Mouse (Mus musculus): ENCODE results near the gene Baiap2l1.
A peak's percentile ranks its signal among the peaks of the same experiment; 100 is the strongest.

Baiap2l1 gene

DNA sequence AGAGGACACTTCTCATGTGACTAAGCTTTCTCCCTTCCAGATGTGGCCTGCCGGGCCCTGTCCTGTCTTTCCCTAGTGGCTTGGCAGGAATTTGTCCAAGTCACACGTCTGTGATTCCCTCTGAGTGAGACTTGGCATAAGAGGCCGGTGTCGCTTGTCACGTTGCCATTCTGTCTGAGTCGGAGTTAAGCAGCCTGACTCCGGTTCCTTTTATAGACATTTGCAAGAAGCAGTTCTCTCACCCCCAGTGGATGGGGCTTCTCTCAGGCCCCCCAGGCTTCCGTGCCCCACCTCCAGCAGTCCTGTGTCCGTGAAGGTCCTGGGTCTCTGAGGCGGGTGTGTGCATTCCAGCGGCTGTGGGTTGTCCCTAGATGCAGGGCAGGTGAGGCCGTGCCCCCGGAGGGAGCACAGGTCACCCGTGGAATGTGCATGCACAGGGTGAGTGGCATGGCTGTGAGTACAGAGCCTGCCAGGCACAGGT, 99.7 kb downstream of the Baiap2l1 start:
- no peak for DNase-seq (ENCODE audit: low read depth, low spot score)

DNA sequence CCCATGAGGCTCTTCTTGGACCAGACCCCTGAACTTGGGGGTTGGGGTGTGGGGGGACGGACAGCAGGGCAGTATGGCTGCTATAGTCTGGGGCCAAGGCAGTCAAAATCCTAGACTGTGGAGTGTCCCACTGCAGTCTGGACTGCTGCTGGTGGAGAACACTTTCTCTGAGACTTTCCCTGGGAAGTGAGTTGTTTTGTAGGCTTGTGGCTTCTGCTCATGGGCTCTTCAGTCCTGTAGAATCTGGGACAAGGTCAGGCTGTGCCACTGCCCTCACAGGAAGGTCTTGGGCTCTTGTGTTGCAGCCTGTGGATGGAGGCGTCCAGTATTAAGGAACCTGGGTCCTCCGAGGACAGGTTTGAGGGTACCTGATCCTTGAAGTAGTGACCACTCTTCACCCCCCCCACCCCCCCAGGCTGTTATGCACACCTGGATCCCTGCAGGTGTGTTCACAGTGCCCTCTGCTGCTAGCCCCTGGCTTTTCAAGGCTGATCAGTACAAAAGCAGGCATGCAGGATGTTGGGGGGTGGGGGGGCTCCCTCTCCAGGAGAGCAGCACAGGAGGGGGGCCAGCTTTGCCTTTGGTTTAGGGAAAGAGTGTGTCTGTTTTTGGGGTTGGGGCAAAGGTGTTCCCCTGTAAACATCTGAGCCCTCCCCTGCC, 100.3 kb downstream of the Baiap2l1 start:
- DNase-seq (ENCODE audit: low read depth, low spot score): no peak

DNA sequence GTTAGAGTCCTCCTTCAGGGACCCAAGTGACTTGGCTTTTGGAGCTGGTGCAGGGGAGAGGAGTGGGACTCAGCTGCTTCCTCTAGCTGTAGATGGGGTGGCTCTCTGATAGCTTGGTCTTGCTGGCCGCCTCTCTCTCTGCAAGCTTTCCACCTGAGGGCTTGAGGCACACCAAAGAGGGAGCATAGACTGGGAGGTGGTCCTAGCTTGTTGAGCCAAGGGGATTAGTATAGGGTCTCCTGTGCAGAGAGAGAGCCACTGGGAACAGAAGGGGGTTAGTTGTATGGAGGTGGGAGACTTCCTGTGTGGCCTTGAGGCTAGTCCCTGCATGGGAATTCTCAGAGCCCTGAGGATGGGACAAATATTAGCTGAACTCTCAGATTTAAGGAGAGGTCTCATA, 101.0 kb downstream of the Baiap2l1 start:
- DNase-seq (ENCODE audit: low read depth, low spot score): no peak

DNA sequence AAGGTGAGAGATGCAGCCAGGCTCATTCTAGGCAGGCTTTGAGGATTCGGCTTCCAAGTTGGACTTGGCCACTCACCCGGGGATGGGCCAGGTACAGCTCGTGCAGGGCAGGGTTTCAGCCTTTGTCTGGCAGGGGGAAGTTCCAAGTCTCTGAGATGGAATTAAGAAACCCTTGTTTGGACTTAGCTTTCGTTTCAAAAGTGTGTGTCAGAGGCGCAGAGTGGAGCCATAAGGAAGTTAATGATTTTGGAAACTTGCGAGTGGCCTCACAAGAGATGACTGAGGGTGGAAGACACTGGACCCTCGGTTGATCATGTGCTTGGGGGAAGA, 101.4 kb downstream of the Baiap2l1 start:
- no peak for DNase-seq (ENCODE audit: low read depth, low spot score)

DNA sequence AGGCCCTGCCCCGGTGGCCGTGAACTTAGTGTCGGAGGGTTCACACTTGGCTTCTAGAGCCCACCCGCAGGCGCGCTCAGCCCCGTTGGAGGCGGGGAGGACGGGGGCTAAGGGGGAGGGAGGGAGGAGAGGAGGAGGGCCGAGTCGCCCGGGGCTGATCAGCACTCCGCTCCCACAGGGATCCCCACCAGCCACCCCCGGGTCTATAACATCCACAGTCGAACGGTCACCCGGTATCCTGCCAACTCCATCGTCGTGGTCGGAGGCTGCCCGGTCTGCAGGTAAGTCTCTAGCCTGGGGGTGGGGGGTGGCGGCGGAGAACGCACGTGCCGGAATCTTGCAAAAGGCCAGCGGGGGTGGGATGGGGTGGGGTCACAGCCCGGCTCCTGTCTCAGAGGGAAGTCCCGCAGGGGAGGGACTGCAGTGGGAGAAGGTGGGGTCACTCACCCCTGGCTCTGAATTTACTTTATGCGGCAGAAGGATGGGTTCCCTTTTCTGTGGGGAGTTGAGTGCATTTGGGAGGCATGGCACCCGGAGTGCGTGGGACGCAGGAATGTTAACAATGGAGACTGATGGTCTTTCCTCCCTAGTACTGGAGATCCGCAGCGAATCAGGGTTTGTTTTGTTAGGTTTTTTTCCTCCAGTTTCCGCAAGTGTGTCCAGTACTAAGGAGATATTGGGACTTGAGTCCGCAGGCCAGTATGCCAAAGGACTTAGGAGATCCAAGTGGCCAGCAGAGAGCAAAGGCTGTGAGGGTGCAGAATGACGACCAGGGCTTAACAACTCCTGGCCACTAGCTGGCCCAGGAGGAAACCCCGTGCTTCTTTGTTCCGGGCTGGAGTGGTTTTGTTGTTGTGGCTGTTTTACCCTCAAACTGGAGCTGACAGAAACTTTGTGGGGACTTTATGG, 102.0 kb downstream of the Baiap2l1 start:
- DNase-seq (ENCODE audit: low read depth, low spot score): peak; percentile 16

DNA sequence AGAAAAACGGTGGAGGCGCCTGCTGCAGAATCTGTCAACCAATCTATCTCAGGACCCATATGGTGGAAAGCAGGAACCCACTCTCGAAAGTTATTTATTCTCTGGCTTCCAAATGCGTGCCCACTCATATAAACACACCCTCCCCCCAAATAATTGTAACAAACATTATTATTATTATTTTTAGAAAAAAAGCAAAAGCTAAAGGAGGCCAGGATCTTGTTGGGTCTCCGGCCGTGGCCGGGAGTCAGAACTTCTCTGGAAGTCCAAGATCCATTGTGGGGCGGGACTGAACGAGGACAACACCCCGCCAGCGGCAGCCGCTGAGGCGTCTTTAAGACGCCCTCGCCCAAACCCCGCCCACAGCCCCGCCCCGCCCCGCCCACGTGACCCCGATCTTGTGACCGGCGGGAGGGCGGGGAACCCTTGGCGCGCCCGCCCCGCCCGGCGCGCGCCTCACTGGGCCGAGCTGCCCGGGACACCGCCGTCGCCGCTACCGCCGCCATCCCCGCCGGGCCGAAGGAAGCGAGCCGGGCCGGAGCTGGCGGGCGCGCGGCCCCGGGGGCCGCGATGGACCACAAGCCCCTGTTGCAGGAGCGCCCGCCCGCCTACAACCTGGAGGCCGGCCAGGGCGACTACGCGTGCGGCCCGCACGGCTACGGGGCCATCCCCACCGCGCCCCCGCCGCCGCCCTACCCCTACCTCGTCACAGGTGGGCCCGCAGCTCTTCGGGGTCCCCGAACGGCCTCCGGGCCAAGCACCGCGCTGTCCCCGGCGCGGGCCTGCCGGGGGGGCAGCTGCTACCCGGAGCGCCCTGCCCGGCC, 102.9 kb downstream of the Baiap2l1 start:
- DNase-seq (ENCODE audit: low read depth, low spot score): peak; percentile 77

DNA sequence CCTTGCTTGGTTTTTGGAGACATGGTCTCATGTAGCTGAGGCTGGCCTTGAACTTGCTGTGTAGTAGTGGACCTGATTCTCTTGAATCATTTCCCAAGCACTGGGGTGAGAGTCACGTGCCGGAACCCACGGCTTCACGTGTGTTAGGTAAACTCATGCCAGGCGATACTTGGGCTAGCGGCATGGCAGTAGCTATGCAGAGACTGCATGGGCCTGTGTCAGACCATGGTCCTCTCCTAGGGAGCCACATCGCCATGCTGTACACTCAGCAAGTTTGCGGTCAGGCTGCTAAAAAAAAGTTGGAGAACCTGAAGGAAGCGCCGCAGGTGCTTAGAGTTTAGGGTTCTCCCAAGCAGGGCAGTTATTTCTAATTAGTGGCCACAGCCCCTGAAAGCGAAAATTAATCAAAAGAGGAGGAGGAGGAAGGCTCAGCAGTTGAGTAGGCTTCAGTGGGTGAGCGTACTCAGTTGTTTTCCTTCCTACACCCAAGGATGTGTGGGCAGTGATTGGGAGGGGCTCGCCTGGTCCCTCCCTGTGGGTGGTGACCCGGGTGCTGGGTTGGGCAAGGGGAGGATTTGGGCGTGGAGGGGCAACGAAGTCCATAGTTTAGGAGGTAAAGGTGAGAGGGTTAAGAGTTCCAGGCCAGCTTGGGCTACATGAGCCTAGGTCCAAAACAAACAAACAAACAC, 103.6 kb downstream of the Baiap2l1 start:
- DNase-seq (ENCODE audit: low read depth, low spot score): no peak

DNA sequence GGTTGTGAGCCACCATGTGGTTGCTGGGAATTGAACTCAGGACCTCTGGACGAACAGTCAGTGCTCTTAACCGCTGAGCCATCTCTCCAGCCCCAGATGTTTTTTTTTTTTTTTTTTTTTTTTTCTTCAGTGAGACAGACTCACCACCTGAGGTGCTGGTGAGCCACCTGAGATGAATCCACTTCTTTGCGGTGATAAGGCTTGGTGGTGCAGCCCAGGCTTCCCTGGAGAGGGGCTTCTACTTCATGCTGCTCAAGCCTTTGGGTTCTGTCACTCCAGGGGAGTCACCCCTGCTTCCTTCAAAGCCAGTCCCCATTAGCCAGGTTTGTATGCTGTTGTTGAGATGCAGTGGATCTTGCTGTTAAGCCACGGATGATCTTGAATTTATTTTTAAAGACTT, 104.7 kb downstream of the Baiap2l1 start:
- DNase-seq (ENCODE audit: low read depth, low spot score): no peak

DNA sequence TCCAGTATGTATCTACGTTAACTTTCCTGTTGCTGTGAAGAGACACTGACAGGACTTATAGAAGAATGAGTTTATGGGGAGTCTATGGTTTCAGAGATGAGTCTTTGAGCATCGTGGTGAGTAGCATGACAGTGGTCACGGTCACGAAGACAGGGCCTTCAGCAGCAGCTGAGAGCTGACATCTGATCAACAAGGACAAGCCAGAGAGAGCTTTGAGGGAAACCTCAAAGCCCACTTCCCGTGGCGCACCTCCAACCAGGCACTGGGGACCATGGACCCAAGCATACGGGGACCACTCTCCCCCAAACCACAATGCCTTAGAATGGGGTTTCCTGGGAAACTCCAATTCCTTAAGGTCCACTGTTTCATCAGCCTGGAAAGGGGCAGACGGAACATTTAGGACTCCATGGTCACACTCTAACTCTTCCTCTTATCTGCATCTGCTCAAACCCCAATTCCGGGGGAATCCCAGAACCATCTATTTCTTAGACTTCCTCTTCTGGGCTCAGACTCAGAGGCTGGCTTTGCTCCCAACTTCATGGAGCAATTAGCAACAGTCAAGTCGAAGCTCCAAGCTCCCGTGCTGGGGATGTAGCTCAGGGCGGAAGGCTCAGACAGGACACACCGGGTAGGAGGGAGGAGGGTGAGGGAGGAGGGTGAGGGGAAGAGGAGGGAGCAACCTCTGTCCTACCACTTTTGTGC, 105.9 kb downstream of the Baiap2l1 start:
- DNase-seq (ENCODE audit: low read depth, low spot score): no peak

DNA sequence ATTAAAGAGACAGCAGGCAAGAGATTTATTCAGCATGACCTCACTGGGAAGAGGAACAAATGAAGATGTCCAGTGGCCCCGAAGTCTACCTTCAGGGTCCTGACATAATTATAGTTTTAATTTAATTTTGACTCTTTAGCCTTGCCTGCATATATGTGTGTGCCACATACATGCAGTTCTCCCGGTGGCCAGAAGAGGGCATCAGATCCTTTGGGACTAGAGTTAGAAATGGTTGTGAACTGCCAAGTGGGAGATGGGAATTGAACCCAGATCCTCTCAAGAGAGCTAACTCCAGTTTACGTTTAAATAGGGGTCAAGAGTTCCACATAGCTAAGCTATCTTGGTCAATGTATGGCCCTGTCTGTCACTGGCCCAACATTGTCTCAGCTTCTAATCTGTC, 108.0 kb downstream of the Baiap2l1 start:
- no peak for DNase-seq (ENCODE audit: low read depth, low spot score)

DNA sequence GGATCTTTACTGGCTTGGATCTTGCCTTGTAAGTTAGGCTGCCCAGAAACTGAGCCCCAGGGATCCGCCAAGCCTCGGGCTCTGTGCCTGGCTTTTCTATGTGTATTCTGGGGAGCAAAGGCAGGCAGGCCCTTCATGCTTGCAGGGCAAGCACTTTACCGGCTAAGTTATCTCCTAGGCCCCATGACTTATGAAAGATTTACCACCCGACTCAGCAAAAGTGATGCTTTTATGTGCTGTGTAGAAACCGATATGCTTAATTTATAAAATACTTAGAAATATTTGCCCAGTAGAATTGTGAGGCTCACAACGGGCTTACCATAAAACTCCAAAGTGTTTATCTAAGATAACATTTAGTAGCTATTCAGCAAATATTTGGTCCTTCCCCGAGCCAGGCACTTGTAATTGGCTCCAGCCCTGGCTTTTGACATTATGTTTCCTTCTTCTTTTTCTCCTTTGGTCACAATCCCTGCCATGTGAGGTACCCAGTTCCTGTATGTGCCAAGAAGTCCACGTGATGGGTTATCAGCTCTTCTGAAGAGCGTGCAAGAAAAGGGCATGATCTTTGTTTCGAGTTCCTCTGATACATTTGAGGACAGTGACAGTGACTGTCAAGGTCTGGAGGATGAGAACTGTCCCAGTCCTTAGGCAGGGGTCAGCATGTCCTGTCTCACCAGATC, 109.9 kb downstream of the Baiap2l1 start:
- no peak for DNase-seq (ENCODE audit: low read depth, low spot score)

DNA sequence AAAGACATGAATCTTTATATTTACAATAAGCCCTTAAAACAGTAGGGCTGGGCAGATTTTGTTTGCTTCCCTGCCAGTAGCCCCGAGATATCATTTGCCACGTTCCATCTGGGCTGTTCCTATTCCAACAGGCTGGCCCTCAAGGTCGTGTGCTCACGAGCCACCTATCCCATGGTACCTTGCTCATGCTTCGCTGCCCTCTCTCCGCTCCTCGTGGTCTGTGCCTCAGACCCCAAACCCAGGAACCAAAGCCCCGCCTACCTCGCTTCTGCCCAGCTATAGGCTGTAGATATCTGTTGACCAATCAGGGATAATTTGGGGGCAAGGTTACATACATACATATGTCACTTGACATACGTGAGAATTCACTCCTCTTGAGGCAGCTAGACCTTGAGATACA, 110.6 kb downstream of the Baiap2l1 start:
- DNase-seq (ENCODE audit: low read depth, low spot score): no peak

DNA sequence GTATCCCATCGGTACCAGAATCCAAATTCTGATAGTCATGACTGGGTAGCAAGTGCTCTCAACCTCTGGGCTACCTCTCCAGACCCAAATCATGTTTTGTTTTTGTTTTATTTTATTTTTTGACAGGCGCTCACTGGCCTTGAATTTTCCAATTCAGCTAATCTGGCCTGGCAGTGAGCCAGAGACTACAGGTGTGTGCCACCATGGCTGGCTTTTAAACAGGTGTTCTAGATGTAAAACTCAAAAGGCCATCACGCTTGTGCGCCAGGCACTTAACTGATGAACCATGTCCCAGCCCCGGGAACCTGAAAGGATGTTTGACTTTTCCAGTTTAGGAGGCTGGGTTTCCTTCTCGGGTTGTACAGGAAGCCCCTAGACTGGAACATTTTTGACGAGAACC, 111.2 kb downstream of the Baiap2l1 start:
- no peak for DNase-seq (ENCODE audit: low read depth, low spot score)

DNA sequence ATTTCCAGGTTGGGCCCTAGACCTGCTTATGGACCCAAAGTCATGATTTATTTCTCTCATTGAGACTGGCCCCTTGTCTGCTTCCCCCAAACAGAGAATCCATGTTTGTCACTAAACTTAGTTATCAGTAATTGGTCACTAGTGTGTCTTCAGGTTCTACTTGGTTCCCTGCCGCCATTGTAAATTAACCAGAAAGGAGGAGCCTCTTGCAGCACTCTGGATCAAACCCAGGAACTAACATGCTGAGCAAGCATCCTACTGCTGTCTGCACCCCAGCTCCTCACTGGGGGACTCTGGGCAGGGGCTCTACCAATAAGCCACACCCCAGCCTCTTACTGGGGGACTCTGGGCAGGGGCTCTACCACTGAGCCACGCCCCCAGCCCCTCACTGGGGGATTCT, 112.3 kb downstream of the Baiap2l1 start:
- no peak for DNase-seq (ENCODE audit: low read depth, low spot score)

DNA sequence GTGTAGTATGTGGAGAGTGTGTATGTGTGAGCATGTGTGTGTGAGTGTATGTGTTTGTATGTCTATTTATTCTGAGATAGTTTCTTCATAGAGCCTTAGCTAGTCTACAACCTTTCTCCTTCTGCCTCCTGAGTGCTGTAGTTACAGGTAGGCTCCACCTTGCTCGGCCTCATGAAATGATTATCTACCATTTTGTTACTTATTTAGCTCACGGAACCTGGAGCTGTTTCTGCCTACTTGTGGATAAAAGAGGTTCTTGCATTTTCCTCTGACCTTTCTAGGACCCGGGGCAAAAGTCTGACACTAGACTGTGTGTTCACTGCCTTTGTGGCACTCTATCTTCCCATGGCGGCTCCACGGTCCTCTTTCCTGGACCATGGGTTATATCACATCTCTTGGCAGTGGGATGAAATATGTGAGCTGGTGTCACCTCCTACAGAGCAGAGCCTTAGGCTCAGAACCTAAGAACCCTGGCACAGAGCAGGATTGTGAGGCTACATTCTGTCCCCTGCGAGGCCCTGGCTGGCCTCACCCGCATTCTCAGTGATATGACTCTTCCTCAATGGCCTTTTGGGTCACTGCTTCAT, 113.9 kb downstream of the Baiap2l1 start, which contains the start of gene Bri3:
Gene Bri3, plus strand, starts transcription at position 537 of the 587 bp plus-strand sequence.
- no peak for DNase-seq (ENCODE audit: low read depth, low spot score)

DNA sequence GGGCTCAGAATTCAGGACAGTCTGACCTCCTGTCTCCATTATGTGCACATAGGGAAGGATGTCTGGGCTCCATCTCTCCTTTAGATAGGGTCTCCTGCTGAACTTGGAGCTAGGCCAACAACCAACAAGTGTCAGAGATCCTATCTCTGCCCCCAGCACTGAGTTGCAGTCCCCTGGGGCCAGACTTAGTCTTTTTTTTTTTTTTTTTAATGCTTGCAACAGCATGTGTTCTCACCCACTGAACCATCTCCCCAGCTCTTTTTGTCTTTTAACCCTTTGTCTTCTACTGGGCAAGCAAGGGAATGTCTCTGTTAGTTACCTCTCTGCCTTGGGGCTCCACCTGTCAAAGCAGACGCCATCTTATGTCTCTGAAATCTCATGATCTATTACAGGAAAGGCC, 118.9 kb downstream of the Baiap2l1 start:
- DNase-seq (ENCODE audit: low read depth, low spot score): no peak

DNA sequence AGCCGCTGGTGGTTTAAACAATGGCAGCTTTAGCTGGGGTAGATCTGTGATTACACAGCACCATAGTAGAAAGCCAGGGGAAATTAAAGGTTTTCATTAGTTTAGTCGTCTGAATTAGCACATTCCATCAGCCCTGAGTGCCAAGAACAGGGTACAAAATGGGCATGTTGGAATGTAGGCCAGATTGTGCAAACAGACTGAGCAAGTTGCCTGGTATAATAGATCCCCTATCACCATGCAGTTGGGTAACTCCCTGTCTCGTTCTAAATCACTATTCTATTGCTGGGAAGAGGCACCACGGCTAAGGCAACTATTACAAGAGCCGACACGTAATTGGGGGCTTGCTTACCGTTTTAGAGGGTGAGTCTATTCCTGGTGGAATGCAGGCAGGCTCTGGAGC, 123.2 kb downstream of the Baiap2l1 start:
- DNase-seq (ENCODE audit: low read depth, low spot score): no peak

DNA sequence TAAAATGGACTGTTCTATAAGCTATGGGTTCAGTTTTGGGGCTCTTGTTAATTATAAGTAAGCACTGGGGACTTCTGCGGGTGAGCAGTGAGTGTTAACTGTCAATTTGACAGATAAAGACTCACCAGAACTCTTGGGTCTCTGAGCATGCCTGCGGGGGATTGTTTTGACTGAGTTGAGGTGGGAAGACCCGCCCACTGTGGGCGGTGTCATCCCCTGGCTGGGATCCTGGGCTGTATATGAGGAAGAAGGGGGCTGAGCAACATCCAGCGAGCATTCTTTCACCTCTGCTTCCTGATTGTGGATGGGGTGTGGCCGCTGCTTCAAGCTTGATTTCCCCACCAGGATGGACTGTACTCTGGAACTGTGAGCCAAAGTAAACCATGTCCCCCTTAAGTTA, 123.7 kb downstream of the Baiap2l1 start:
- DNase-seq (ENCODE audit: low read depth, low spot score): no peak

DNA sequence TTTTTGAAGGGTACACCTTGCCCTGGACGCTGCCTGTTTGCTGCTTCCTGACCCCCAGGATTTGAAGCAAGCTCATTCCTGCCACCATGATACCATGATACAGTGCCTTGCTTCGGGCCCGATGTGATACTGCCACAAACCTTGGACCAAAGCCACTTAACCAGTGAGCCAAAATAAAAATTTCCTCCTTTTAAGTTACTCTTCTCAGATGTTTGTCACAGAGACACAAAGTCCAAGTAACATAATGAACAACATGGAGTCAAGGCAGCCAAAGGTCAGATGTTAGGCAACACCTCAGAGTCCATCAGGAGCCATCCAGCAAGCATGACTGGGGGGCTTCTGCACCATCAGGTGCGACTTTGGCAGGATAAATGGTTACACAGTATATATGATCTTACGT, 125.4 kb downstream of the Baiap2l1 start:
- DNase-seq (ENCODE audit: low read depth, low spot score): no peak

DNA sequence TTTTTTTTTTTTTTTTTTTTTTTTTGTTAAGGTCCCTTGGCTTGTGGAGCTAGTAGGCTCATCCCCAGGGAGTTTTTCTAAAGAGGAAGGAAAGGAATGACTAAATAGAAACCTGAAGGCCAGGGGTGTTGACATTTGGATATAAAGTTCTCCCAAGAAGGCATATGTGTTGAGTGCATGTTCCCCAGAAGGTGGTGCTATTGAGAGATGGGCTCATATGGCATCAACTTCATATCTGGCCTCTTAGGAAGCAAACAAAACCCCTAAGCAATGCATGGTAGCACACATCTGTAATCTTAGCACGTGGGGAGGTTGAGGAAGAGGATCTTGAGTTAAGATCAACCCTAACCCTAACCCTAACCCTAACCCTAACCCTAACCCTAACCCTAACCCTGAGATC, 126.5 kb downstream of the Baiap2l1 start:
- DNase-seq (ENCODE audit: low read depth, low spot score): no peak

Measured in retina, adult 2 months (tissue).